Mouse (Mus musculus) ovary, postnatal 14 days (tissue): ENCODE results near the gene Prr15.

Experiments
- DNase-seq: peaks from one replicate; pipeline ENCODE4 v3.0.0; 2022; ENCODE audit warnings: low spot score

Prr15 gene

DNA sequence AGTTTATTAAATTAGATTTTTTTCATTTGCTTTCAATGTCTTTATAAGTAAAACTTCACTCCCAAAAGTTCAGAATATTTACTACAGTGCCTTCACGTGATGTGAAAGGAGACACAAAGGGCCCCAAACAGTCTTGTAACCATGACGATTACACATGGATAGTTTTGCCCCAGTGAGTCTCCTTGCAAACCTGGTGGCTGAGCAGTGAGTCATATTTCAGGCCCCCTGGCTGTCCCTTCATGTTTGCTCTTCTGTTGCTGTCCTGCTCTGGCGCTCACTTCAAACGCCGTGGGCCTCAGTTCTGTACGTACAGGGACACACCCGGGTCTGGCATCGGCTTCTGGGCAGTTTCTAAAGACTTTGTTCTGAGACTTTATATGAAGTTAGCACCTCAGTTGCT, 6.6 kb downstream of the Prr15 start:
- no peak for DNase-seq

DNA sequence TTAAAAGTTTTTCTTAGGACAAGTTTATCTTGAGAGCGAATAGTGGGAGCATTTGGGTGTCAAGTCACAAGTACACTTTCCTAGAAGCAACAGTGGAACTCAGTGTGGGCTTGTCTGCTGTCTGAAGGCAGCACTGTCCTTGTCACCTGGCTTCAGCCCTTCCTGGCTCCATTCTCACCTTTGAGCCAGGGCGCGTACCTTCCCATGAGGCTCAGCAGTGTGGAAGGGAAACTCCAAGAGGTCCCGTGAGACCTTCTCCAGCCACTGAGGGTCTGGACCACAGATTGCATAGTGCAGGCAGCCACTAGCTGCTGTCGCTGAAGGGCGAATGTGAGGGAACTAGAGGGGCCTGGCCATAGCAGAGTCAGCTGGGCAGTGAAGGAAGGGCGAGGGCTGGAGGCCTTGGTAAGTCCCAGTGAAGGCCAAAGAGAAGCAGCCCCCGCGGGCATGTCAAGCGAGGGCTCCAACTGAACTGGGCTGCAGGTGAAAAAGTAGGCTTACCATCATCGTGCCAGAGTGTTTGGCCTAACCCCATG, 7.5 kb downstream of the Prr15 start:
- no peak for DNase-seq

DNA sequence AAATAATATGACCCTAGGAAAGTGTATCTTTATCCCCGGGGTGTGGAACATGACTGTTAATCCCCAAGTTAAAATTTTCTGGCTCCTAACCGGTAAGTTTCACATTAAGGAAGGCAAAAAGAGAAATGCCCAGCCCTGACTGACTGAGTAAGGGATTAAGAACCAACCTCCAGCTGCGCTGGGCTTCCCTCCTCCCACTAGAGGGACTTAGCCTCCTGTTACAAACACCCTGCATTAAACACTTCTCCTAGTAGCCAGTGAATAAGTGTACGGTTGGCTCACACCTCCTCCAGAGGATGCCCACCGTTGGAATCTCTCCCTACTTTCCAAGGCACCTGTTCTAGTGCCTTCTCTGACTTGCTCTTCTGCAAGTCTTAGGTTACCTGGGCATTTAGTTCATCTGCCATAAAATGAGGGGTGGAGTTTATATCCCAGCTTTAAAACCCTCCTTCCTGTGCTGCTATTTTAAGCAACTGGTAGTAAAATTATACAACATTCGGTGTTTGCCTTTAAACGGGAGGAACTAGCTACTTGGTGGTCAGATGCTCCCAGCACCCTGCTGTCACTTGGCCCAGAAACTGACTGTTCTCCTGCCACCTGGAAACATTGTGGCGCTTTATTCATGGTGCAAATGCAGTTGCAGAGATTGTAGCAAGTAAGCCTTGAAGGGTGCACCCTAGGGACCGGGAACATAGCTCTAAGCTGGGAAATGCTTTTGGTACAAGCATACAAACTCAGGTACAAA, 8.2 kb downstream of the Prr15 start:
- no peak for DNase-seq

DNA sequence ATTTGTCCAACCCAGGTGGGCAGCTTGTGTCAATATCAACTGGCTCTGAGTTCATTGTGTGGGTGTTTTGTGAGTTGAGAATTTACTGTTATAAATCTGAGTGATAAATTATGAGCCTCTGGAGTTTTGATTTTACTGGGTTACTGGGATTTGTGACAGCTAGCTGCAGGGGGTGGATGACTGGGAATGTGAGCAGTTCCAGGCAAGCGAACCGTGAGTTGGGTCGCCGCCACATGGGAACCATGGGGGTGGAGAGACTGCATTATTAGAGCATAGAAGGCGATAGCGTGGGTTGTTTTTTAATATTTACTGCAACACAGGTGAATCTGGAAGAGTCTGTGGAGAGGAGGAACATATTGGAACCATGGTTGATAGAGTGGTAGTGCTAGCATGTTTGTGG, 11.7 kb downstream of the Prr15 start:
- DNase-seq: no peak

DNA sequence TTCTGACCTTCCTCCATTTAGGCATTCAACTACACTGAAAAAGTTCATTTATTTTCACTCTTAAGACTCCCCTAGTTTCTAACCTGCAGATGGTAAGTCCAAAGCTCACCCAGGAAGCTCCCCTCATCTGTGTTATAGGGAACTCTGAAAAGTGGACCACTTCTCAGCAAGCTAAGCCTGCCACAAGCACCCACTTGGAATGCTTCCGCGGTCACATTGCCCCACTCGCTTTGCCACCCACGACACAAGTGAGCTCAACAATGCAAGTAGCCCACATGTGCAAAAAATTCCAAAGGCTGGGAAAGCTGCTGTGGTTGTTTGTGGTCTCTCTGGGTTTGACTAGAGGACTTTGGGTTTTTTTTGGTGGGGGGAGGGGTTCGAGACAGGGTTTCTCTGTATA, 15.5 kb downstream of the Prr15 start:
- no peak for DNase-seq

DNA sequence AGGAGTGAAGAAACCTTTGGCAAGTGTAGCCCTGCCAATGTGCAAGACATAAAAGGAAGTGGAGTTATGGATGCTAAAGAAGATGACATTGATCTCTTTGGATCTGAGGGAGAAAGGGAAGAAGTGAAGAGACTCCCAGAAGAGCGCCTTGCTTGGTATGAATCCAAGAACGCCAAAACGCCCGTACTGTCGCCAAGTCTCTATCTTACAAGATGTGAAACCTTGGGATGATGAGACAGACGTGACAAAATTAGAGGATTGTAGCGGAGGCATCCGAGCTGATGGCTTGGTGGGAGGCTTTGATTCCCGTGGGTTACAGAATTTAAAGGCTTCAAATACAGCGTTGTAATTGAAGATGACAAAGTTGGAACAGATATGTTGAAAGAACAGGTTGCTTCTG, 16.6 kb downstream of the Prr15 start:
- DNase-seq: no peak

DNA sequence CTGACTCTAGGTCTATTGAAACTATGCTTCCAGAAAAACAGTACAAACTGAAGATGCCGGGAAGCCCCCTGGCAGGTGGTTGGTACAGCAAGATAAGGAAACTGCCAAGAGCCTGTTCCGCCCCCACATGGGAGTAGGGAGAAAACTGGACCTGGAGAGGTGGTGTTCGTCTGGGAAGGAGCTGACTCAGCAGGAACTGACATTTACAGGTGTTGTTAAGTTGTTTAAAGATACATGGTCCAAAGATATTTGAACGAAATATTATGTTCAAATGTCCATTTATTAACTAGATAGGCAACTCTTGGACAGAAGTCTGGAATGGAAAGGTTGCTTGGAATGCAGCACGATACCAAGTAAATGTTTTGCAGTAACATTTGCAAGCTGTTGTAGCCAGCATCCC, 26.2 kb downstream of the Prr15 start:
- no peak for DNase-seq

DNA sequence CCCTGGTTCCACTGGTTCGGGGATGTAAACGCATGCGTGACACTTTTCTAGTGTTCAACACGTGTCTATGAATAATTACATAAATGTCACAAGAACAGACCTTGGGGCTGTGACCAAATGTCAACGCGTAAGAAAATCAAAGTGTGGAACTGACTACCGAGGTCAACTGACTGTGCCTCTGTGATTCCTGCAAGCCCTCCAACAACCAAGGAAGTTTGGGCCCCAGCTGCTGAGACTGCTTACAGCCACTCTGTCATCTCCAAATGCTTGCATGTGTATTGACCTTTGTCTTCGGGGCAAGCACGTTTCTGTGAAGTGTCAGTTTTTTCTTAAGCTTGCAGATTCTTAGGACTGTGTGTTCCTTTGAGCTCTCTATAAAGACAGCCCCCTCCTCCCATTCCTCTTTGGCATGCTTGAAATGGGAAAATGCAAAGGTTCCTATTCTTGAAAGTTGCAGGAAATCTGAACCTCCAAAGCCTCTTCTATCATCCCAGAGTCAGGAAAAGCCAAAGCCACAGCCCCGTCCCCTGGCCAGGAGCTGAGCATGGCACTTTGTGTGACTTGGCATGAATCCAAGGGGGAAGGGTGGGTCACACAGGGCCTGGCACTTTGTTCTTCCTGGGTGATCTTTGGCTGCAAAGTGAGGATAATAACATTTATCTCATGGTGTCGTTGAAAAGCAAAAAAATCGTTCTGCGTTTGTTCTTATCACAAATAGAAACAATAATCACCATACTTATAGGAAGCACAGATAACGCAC, 27.5 kb downstream of the Prr15 start:
- DNase-seq: no peak

DNA sequence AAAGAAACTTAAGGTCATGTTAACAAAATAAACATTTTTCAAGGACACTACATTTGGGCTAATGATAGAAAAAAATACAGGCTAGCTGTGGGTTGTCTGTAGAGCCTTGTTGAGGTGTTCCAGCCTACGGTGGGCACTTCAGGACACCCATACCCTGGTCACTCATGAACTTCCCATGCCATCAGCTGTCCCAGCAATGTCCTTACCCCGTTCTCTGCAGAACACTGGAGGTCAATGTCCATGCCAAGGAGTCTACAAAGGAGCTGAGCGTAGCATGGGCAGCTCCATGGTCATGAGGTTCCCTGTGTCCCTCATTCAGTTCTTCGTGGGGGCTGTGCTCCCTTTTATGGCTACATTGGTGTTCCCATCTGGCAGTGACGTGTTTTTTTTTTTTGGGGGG, 28.1 kb downstream of the Prr15 start:
- no peak for DNase-seq

DNA sequence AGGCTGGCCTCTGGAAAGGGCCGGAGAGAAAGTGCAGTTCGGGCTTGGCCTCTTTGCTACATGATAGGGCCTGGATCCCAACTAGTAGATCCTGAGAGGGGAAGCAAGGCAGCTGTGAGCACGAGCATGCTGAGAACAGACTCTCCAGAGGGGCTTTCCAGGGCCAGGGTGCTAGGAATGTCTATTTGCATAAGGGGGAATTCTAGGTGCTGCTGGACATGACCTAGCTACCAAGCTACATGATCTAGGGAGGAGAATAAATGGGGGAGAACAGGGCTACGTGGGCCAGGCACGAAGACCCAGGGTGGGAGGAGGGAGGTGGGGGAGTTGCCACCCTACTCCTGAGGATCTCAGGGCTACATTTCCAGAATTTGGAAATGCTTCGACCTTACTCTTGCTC, 30.0 kb downstream of the Prr15 start:
- no peak for DNase-seq

DNA sequence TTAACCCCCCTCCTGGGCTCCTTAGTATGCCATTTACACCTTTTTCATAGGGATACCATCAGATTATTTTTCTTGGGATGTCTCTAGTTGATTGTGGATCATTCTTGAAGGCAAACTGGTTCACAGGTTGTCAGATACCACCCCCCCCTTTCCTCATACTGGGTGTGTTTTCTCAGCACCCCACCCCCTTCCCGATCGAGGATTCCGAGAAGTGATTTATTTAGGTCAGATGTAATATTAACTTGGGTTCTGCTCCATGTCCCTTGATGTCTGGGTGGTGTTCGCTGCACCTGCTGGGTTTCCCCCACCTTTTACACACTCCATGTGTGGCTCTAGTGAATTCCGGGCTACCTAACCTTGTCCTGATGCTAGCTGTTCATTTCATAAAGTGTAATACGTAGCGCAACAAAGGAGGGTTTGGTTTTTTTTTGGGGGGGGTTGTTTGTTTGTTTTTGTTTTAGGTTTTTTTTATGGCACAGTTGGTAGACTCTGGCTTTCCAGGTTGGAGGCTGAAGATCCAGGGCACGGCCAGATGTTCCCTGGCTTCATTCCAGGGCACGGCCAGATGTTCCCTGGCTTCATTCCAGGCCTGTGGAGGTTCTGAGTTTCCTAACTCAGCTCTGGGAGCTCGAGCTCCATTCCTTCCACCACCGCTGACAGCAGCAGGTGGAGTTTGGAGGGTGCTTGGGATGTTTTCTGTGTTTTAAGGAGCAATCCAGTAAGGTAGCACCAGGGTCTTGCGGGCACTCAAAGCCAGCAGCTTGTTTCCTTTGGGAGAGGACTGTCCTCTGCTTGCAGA, 37.1 kb downstream of the Prr15 start:
- DNase-seq: no peak

DNA sequence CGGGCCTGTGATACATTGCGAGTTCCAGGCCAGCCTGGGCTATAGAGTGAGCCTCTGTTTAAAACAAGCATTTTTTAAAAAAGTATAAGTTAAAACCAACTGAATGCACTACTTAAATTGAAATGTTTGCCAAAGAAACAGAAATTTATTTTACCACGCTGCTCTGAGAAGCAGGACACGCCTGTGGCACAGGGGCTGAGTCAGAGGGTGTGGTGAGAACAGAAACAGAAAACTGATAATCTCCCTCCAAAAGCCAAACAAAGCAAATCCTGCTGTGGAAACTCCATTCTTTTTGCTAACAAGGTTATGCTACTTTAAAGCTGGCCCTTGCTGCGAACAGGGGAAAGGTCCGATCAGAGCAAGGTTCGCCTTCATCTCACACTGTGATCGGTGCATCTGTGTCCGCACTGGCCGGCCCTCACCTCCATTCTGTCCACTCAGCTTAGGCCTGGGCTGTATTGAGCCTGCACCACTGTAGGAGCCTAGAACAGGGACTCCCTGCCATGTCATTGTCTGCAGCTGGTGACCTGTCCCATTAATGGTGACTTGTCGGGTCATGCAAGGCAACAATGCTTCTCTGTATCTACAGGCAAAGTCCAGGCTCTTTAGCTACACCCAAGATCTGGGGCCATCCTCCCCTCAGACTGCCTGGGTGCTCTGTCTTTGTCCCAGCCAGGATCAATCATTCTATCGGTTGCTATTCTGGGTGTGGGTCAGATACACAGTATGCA, 38.9 kb downstream of the Prr15 start:
- DNase-seq: no peak

DNA sequence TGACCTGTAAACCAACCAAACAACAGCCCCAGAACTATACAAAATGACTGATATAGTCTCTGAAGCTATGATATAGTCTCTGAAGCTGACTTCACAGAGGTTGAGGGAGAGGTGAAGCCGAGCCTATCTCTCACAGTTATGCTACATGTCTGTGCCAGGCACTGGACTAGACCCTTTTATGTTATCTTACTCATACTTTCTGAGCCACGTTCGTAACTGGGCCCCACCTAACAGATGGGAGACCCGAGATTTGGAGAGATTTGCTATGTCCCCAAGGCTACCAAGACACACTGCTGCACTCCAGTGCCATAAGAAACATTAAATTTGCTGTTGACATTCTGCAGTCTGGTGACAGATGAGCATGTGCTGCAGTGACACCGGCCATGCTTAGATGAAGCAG, 41.0 kb downstream of the Prr15 start:
- DNase-seq: no peak

DNA sequence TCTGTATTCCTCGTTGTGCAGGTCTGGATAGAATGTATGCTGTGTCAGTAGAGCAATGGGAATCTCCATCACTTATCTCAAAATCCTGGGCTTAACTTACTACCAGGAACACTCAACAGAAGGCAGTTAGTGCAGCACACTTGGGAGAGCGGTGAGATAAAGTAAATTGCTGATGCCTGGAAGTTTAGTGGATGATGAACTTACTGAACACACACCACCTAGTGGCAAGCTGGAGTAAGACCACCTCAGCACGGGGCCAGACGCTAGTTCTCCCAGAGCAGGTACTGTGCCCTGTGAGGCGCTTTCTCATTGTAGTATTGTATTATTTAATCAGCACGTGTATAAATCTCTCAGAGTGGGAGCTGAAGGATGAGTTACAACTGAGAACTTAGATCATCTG, 42.4 kb downstream of the Prr15 start:
- DNase-seq: no peak

DNA sequence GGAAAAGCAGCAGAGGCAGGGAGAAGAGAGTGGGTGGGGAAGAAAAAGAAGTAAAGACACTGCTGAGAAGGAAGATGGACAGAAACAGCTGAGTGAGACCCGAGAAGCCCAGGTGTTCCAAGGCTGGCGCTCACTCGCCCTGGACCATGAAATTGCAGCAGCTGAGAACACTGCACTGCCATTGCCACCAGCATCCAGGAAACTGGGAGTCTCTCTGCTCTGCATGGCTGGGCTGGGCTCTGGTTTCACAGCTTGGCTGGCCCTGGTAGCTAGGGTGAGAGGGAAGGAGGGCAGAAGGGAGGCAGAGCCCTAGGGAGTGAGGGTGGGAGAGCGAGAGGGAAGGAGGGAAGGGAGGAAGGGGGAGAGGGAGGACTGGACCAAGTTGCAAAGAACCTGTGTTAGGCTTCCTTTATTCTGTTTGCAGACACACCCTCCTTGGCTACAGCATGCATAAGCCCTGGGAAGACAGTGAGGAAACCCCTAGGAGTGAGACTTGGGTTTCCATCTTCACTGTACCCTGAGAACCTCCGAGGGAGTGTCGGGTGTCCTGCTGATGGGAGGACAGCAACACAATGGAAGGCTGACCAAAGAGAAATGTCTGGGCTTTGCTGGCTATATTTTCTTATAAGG, 44.4 kb downstream of the Prr15 start:
- no peak for DNase-seq

DNA sequence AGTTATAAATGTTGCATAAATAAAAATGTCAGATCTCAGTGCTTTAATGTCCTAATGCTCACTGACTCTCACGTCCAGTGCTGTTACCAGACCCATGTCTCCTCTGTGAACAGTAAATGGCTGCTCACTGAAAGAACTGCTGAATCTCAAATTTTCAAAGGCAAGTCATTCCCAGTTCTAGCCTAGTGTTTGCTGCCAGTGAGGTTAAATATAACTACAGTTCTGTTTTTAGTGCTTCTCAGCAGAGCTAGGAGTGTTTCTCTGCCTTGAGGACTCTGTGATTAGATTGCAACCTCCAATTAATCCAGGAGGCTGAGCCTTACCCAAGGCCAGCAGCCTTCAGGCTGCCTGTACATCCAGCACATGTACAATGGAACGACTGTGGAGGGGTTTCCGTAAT, 46.2 kb downstream of the Prr15 start:
- no peak for DNase-seq

DNA sequence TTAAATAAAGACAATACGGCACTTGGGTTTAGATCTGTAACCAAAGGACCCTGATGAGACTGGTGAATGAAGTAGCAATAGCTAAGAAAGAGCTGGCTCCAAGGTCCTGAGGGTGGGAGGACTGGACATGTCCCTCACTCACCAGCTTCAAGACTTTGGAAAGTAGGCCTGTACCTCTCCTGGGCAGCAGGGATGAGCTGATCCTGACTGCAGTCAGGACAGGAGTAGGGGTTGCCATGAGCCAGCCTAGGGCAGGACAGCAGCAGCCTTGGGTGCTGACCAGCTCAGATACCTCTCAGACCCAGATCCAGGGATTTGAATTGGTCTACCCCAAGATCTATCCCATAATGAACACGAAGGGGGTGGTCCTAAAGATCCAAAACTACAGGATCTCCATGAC, 53.7 kb downstream of the Prr15 start:
- no peak for DNase-seq
